Mouse (Mus musculus) cortical plate, adult 2 months (tissue): ENCODE measurements around the gene Hydin. TPM values are rescaled to one million over a fixed set of nuclear protein-coding genes. Genes with fewer than 3 reads are reported as not detected.
A peak's percentile ranks its signal among the peaks of the same experiment; 100 is the strongest.

Experiments used
- H3K27ac ChIP-seq: fragments of 200-500 bp; 2 replicates; pipeline ENCODE4 v1.5.1; 2012; ENCODE audit warnings: low read length, control low read depth, inconsistent platforms; ENCODE audit not compliant: insufficient read depth
- H3K4me1 ChIP-seq: fragments of 200-500 bp; 2 replicates; pipeline ENCODE4 v1.6.1; 2011; ENCODE audit warnings: low read length; ENCODE audit not compliant: control insufficient read depth, insufficient read depth
- H3K4me3 ChIP-seq: fragments of 200-500 bp; 2 replicates; pipeline ENCODE4 v1.5.1; 2011; ENCODE audit warnings: mild to moderate bottlenecking, low read length, control low read depth; ENCODE audit not compliant: insufficient read depth
- CTCF ChIP-seq: fragments of 200-500 bp; IDR thresholded peaks from 2 replicates; pipeline ENCODE4 v1.5.1; 2011; ENCODE audit warnings: mild to moderate bottlenecking, control low read depth, low read length; ENCODE audit not compliant: insufficient read depth; ENCODE audit errors: extremely low read depth
- POLR2A ChIP-seq: fragments of 200-500 bp; IDR thresholded peaks from 2 replicates; pipeline ENCODE4 v1.6.1; 2011; ENCODE audit warnings: mild to moderate bottlenecking, low read length, control low read depth; ENCODE audit not compliant: insufficient read depth; ENCODE audit errors: extremely low read depth
- polyA plus RNA-seq: library from polyadenylated mRNA; depleted of rRNA; stranded (reverse); fragments of >200 nt; gene quantifications from 2 replicates; pipeline ENCODE4 v1.2.3, GENCODE M21; 2012

Gene Hydin
- polyA plus RNA-seq, 1 experiment = 0.23 TPM

DNA sequence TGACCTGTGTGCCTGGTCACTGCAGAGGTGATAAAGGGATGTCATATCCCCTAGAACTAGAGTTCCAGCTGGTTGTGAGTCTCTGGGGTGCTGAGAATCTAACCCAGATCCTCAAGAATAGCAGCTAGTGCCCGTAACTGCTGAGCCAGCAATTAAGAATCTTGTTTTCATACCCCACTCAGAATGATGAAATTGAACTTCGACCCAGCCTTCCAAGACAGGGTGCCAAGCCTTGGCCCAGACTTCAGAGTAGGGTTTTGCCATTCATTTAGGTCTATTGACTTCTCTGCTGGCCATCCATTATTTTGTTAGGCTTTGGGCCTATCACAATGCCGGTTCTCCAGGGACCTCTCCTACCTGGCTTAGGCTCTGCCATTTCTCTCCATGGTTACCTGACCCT lies 367.0 kb downstream of the Hydin start:
- Histone ChIP-seq H3K27ac (no peak overlapping the region), H3K4me1 (peaks cover 5% of the 10 kb centered on the region), H3K4me3 (no peak overlapping the region)
- TF ChIP-seq CTCF (no peak), POLR2A (no peak)

DNA sequence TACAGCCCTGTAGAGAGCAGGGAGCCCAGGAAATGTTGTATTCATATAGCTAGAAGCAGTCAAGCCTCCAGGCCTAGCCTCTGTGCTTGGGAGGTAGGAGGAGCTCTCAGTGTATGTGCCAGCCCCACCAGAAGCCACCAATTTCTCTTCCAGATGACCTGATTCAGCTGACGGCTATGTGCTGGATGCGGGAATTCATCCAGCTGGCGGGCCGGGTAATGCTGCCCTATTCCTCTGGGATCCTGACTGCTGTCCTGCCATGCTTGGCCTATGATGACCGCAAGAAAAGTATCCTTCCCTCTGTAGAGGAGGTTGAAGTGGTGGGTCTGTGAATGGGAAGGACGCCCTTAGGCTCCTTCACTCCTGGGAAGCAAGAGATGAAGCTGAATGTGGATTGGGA lies 369.4 kb downstream of the Hydin start:
- Histone ChIP-seq H3K27ac (no peak overlapping the region), H3K4me1 (no peaks in the 10 kb centered on the region), H3K4me3 (no peak overlapping the region)
- no peak for TF ChIP-seq POLR2A
- no peak for TF ChIP-seq CTCF

DNA sequence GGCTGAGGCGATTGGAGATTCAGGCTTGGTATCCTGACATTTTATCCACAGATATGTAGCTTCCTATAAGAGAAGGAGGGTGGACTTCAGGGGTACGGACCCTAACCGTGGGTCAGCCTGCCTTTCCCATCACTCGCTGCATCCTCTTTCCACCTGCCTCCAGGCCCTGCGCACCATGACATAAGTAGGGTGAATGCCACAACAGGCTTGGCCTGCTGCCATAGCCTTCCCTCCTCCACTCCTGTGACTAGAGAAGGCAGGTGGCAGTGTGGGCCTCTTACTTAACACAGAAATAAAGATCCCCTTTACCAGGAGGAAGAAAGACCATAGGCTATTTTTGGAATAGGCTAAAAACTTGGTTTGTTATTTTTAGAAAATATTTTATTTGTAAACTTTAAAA lies 375.6 kb downstream of the Hydin start:
- no peak for TF ChIP-seq POLR2A
- TF ChIP-seq CTCF = no peak
- H3K4me1 ChIP-seq = peaks cover 2% of the 10 kb centered on the region; the same call in 1 of the 2 replicates

DNA sequence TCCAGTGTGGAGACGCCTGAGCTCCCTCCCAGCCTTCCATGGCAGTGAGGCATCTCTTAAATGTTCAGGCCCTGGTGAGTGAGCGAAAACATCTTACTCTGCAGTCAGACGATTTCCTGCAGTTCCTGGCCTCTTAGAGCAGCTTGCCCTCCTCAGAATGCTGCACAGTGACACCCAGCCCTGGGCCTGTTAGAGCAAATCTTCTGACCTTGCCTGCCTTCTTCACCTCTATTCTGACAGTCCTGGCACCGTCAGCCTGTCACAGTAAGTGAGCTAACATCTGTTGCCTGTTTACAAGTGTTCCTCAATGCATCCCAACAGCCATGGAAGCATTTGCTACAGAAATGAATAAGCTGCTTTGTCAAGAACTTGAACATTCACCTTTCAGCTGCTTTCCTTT lies 376.4 kb downstream of the Hydin start:
- H3K4me3 ChIP-seq = no peak overlapping the region
- H3K4me1 ChIP-seq = peaks cover 2% of the 10 kb centered on the region; the same call in 1 of the 2 replicates
- no peak overlapping the region for H3K27ac ChIP-seq
- TF ChIP-seq POLR2A (no peak), CTCF (no peak)

More for the DNA sequence above, 375.6 kb downstream of the Hydin start:
- H3K4me3 ChIP-seq = no peak overlapping the region
- no peak overlapping the region for H3K27ac ChIP-seq

DNA sequence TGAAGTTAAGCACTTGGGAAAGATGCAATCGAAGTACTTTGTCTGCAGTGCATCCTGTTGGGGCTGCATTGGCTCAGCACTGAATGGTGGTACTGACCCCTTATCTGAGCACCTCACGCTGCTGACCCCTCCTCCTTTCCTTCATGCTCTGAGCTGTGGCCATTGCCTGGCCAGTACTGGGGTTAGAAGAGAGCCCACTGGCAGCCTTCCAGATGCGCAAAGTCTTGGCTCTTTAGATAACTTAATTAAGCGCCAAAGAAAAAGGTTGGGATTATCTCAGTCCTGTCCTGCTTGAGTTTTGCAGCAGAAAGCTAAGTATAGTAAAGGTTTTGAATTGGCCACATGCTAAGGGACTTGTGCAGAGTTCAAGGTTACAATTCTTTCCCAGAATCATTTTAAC lies 377.6 kb downstream of the Hydin start:
- TF ChIP-seq CTCF (no peak), POLR2A (no peak)
- H3K27ac ChIP-seq = no peak overlapping the region
- H3K4me1 ChIP-seq = peaks cover 2% of the 10 kb centered on the region; the same call in 1 of the 2 replicates
- no peak overlapping the region for H3K4me3 ChIP-seq

DNA sequence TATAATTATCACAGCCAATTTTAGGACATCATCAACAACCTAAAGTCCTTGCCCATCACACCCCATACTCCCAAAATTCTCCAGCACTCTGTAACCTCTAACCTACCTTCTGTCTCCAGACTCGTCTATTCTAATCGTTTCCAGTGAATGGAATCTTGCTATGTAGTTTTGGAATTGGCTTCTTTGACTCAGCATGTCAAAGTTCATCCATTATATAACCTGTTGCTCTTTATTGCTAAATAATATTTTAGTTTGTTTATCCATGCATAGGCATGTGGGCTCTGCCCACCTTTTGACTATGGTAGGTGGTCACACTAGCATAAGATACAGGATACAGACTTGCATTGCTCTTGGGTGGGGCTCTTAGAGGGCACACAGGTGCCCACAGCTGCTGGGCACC lies 378.1 kb downstream of the Hydin start:
- no peak overlapping the region for H3K4me3 ChIP-seq
- peaks cover 2% of the 10 kb centered on the region; the same call in 1 of the 2 replicates for H3K4me1 ChIP-seq
- no peak overlapping the region for H3K27ac ChIP-seq
- TF ChIP-seq CTCF = no peak
- no peak for TF ChIP-seq POLR2A

DNA sequence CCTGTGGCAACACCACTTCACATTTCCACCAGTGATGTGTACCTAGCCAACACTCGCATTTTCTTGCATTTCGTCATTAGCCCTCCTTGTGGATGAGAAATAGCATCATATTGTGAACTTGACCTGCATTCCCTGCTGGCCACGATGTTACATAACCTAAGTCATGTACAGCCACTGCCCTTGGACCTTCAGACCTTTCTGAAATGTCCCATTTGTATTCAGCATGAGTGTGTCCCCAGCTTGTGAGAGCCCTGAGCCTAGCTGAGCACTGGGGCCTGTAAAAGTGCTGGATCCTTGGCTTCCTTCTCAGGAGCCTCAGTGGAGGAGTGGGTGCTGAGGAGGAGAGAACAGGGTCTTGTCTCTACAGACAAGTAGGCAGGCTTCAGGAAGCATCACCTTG lies 378.6 kb downstream of the Hydin start:
- no peak for TF ChIP-seq POLR2A
- no peak for TF ChIP-seq CTCF
- H3K4me1 ChIP-seq = peaks cover 2% of the 10 kb centered on the region; the same call in 1 of the 2 replicates

DNA sequence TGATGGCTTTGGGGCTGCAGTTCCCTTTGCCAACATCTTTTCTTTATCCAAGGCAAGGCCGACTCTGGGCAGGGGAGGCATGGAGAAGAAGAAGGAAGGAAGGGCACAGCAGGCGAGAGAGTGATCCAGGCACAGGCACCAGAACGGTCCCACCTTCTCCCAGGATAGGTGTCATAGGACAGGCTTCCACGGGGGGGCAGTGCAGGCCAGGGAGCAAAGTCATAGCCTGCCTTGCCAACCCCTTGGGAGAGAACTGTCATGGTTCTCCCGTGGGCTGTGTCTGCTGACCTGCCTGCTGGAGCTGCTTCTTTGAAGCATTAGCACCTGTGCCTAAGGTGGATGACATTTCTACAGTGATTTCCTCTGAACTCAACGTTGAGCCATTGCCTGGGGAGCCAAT lies 379.3 kb downstream of the Hydin start:
- Histone ChIP-seq H3K27ac (no peak overlapping the region), H3K4me1 (peaks cover 3% of the 10 kb centered on the region), H3K4me3 (no peak overlapping the region)
- TF ChIP-seq POLR2A (no peak), CTCF (peak; percentile 89)

More for the DNA sequence above, 378.6 kb downstream of the Hydin start:
- Histone ChIP-seq H3K27ac (no peak overlapping the region), H3K4me3 (no peak overlapping the region)

DNA sequence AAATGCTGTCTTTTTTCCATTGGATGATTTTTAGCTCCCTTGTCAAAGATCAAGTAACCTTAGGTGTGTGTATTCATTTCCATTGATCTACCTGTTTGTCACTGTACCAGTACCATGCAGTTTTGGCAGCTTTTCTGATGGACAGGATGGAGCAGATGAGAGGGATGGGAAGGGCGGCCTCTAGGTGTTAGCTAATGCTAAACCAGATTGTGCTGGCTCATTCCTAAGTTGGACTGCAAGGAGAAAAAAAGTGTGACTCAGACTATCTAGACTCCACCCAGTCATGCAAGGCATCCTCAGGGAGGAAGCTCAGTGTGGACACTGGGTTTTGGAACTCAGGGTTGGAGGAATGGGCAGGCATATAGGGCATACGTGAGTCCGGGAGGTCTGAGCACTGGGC lies 381.8 kb downstream of the Hydin start:
- H3K4me3 ChIP-seq = no peak overlapping the region
- peaks cover 7% of the 10 kb centered on the region for H3K4me1 ChIP-seq
- H3K27ac ChIP-seq = no peak overlapping the region
- no peak for TF ChIP-seq POLR2A
- no peak for TF ChIP-seq CTCF

DNA sequence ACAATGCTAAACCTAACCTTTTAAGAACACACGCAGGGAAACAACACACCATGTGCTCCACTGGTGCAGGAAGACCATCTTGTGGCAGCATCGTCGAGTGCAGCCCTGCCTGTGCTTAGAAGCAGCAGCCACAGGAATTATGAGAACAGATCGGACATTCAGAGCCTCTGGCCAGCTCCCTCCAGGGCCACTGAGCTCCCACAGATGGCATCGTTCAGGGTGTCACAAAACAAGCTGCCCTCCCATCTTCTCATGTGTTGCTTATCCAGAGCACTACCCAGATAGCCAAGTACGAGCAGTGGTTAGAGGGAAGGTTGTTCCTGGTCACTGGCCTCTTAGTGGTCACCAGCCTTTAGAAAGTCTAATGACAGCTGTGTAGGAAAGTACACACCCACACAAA lies 382.5 kb downstream of the Hydin start:
- H3K4me1 ChIP-seq = peaks cover 7% of the 10 kb centered on the region
- H3K4me3 ChIP-seq = no peak overlapping the region
- no peak overlapping the region for H3K27ac ChIP-seq
- no peak for TF ChIP-seq POLR2A
- no peak for TF ChIP-seq CTCF
